Mouse (Mus musculus) forebrain, embryonic 13.5 days (tissue): ENCODE results near the gene Il4i1. TPM values are rescaled to one million over a fixed set of nuclear protein-coding genes. Genes with fewer than 3 reads are reported as not detected.

ENCODE experiments used
- ATAC-seq: fragments of 200-750 bp; cut with Nextera tagmentation; 2 replicates; pipeline ENCODE4 v1.8.0; 2017
- H3K27ac ChIP-seq: fragments of 300-500 bp; sonication (generic); 2 replicates; pipeline ENCODE4 v1.5.1; 2015; ENCODE audit warnings: inconsistent platforms, mild to moderate bottlenecking, moderate library complexity
- H3K27me3 ChIP-seq: fragments of 300-500 bp; sonication (generic); 2 replicates; pipeline ENCODE4 v1.6.1; 2015; ENCODE audit warnings: mild to moderate bottlenecking, inconsistent platforms
- H3K36me3 ChIP-seq: fragments of 300-500 bp; sonication (generic); 2 replicates; pipeline ENCODE4 v1.6.1; 2015; ENCODE audit warnings: mild to moderate bottlenecking, inconsistent platforms; ENCODE audit not compliant: poor library complexity, severe bottlenecking
- H3K4me1 ChIP-seq: fragments of 300-500 bp; sonication (generic); 2 replicates; pipeline ENCODE4 v1.6.1; 2015; ENCODE audit warnings: inconsistent platforms
- H3K4me2 ChIP-seq: fragments of 300-500 bp; sonication (generic); 2 replicates; pipeline ENCODE4 v1.6.1; 2015; ENCODE audit warnings: inconsistent platforms, mild to moderate bottlenecking, moderate library complexity
- H3K4me3 ChIP-seq: fragments of 300-500 bp; sonication (generic); 2 replicates; pipeline ENCODE4 v1.5.1; 2015; ENCODE audit warnings: mild to moderate bottlenecking, inconsistent platforms
- H3K9ac ChIP-seq: fragments of 300-500 bp; sonication (generic); 2 replicates; pipeline ENCODE4 v1.6.1; 2015; ENCODE audit warnings: mild to moderate bottlenecking, inconsistent platforms
- H3K9me3 ChIP-seq: fragments of 300-500 bp; sonication (generic); replicated peaks from 2 replicates; pipeline ENCODE4 v1.6.1; 2016; ENCODE audit warnings: inconsistent platforms
- WGBS: fragments of 180-500 bp; shearing (Covaris S2); methylation state at CpG from one replicate; pipeline ENCODE4 v1.1.7; 2015; 5-methylcytosine and 5-hydroxymethylcytosine counted together
- polyA plus RNA-seq: library from polyadenylated mRNA; unstranded; fragments of >200 nt; fragmentation: Nextera tagmentation; extraction: Ambion mirVana; gene quantifications from 2 replicates; pipeline ENCODE4 v1.2.1, GENCODE M21; 2015

The Il4i1 gene
- polyA plus RNA-seq, 1 experiment from 2014 or later: 1.2 TPM

- H3K9ac ChIP-seq: 0 out of 2 replicates have a peak overlapping the region, but pooled peaks have one; percentile 34
- ATAC-seq: peak; percentile 37
- peak overlapping the region; percentile 22; the same call in 1 of the 2 replicates for H3K4me2 ChIP-seq
Measured at GRCm38 (mm10) chr7:44860576-44861428, 44.6 kb downstream of the Il4i1 start.

GRCm38 (mm10) chr7:44861429-44861816, 45.2 kb downstream of the Il4i1 start:
- H3K9me3 ChIP-seq: no peaks in the 10 kb centered on the region
- H3K27ac ChIP-seq: no peak overlapping the region; the same call in 1 of the 2 replicates
- ATAC-seq: no peak
- no peak overlapping the region for H3K9ac ChIP-seq
- H3K4me1 ChIP-seq: peaks cover 52% of the 10 kb centered on the region
- no peak overlapping the region for H3K4me2 ChIP-seq
- WGBS: 80% methylated on average over 14 of the region's 14 CpGs
- H3K36me3 ChIP-seq: peaks cover 63% of the 10 kb centered on the region
- no peak overlapping the region for H3K4me3 ChIP-seq
- no peaks in the 10 kb centered on the region for H3K27me3 ChIP-seq

More at GRCm38 (mm10) chr7:44860576-44861428, 44.6 kb downstream of the Il4i1 start:
- H3K9me3 ChIP-seq: no peaks in the 10 kb centered on the region
- WGBS: 55% methylated on average over 22 of the region's 22 CpGs
- H3K36me3 ChIP-seq: peaks cover 56% of the 10 kb centered on the region
- H3K4me1 ChIP-seq: peaks cover 49% of the 10 kb centered on the region
- H3K4me3 ChIP-seq: no peak overlapping the region
- H3K27ac ChIP-seq: peak overlapping the region; percentile 72
- no peaks in the 10 kb centered on the region for H3K27me3 ChIP-seq

GRCm38 (mm10) chr7:44862434-44862833, 46.2 kb downstream of the Il4i1 start:
- peaks cover 58% of the 10 kb centered on the region for H3K4me1 ChIP-seq
- H3K4me2 ChIP-seq: no peak overlapping the region
- WGBS: 86% methylated on average over 8 of the region's 8 CpGs
- no peak for ATAC-seq
- no peak overlapping the region for H3K27ac ChIP-seq
- H3K4me3 ChIP-seq: no peak overlapping the region
- no peaks in the 10 kb centered on the region for H3K9me3 ChIP-seq
- no peaks in the 10 kb centered on the region for H3K27me3 ChIP-seq
- H3K36me3 ChIP-seq: peaks cover 69% of the 10 kb centered on the region
- no peak overlapping the region for H3K9ac ChIP-seq

DNA sequence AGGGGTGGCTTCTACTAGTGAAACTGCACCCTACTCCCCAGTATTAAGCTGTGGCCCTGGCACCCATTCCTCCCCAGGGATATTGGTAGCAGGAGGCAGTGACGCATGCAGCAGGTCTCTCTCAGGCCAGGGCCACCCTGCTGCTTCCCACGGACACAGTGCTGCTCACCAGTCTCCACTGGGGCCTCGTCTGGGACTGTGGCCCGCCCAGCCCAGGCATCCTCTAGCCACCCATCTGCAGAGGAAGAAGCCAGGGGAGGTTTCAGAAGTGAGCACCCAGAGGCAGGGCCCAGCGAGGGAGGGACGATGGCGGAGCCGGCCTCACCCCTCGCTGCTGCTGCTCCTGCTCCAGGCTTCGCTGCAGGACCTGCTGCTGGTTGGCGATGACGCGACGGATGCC, 47.0 kb downstream of the Il4i1 start:
- H3K9ac ChIP-seq: no peak overlapping the region
- WGBS: 91% methylated on average over 14 of the region's 14 CpGs
- no peak for ATAC-seq
- H3K9me3 ChIP-seq: no peaks in the 10 kb centered on the region
- no peaks in the 10 kb centered on the region for H3K27me3 ChIP-seq
- H3K27ac ChIP-seq: no peak overlapping the region
- peaks cover 58% of the 10 kb centered on the region for H3K4me1 ChIP-seq
- 0 out of 2 replicates have a peak overlapping the region, but pooled peaks have one; percentile 4 for H3K4me3 ChIP-seq
- H3K4me2 ChIP-seq: no peak overlapping the region
- peaks cover 69% of the 10 kb centered on the region for H3K36me3 ChIP-seq

DNA sequence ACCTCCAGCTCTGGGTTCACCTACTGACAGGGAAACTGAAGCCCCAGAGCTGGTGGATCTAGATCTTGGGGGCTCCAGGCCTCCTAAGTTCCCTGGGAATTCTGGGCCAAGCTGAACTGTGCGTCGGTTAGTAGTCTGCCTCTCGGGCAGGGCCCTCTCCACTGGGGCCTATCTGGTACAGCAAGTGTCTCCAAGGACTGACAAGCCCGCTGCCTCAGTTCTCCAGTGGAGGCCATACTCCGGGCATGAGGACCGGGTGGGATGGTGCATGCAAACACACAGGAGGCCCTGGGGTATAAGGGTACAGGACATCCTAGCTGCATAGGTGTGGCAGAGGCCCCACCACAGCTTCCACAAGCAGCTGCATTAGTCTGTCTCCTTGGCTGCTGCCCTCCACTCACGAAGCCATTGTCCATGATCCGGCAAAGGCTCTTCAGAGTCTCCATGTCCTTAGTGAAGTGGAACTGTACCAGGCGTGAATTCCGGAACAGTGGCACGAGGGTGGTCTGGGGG, 47.9 kb downstream of the Il4i1 start:
- Histone ChIP-seq H3K36me3 (peaks cover 69% of the 10 kb centered on the region), H3K27ac (no peak overlapping the region), H3K4me3 (no peak overlapping the region), H3K9ac (no peak overlapping the region), H3K27me3 (no peaks in the 10 kb centered on the region), H3K9me3 (no peaks in the 10 kb centered on the region), H3K4me1 (peaks cover 55% of the 10 kb centered on the region), H3K4me2 (no peak overlapping the region; the same call in 1 of the 2 replicates)
- 84% methylated on average over 11 of the region's 11 CpGs for WGBS
- no peak for ATAC-seq

- H3K27me3 ChIP-seq: no peaks in the 10 kb centered on the region
Measured at GRCm38 (mm10) chr7:44864595-44865542, 48.7 kb downstream of the Il4i1 start.

DNA sequence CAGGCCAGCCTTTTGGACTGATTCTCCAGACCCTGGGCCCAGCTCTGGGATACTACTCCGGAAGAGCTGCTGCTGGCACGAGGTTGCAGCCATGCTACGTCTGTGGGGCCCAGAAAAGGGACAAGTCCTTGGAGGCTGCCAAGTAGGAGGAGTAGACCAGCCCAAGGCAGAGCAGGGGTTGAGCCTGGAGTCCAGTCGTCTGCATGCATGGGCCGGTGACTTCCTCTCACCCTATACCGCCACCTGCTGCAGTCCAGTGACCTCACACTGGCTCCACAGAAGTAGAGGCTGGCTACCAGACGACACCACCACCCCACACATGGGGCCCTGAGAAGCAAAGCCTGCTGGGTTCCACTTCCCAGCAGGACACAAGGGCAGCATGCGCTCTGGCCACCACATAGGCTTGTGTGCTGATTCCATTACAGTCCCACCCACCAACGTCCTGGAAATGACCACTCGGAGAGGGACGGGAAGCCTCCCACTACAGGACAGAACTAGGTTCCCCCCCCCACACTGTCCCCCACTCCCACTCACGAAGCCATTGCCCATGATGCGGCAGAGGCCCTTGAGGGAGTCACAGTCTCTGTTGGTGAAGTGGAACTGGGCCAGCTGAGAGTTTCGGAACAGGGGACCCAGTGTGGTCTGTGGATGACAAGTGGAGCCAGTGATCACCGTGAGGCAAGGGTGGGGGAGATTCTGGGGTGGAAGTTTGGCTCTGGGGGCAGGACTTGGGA, 50.3 kb downstream of the Il4i1 start:
- H3K36me3 ChIP-seq: peaks cover 56% of the 10 kb centered on the region
- H3K4me3 ChIP-seq: peak overlapping the region; percentile 95
- no peaks in the 10 kb centered on the region for H3K9me3 ChIP-seq
- peaks cover 59% of the 10 kb centered on the region for H3K4me1 ChIP-seq
- H3K27me3 ChIP-seq: no peaks in the 10 kb centered on the region
- peak overlapping the region; percentile 51 for H3K9ac ChIP-seq
- peak overlapping the region; percentile 94 for H3K4me2 ChIP-seq
- H3K27ac ChIP-seq: peak overlapping the region; percentile 31
- 59% methylated on average over 15 of the region's 15 CpGs for WGBS
- no peak for ATAC-seq

More at GRCm38 (mm10) chr7:44864595-44865542, 48.7 kb downstream of the Il4i1 start:
- WGBS: 87% methylated on average over 24 of the region's 24 CpGs
- Histone ChIP-seq H3K4me1 (peaks cover 55% of the 10 kb centered on the region), H3K36me3 (peaks cover 63% of the 10 kb centered on the region), H3K9me3 (no peaks in the 10 kb centered on the region), H3K27ac (peak overlapping the region; percentile 32; the same call in 1 of the 2 replicates), H3K4me3 (0 out of 2 replicates have a peak overlapping the region, but pooled peaks have one; percentile 0), H3K9ac (peak overlapping the region; percentile 51; the same call in 1 of the 2 replicates), H3K4me2 (0 out of 2 replicates have a peak overlapping the region, but pooled peaks have one; percentile 94)
- ATAC-seq: no peak

DNA sequence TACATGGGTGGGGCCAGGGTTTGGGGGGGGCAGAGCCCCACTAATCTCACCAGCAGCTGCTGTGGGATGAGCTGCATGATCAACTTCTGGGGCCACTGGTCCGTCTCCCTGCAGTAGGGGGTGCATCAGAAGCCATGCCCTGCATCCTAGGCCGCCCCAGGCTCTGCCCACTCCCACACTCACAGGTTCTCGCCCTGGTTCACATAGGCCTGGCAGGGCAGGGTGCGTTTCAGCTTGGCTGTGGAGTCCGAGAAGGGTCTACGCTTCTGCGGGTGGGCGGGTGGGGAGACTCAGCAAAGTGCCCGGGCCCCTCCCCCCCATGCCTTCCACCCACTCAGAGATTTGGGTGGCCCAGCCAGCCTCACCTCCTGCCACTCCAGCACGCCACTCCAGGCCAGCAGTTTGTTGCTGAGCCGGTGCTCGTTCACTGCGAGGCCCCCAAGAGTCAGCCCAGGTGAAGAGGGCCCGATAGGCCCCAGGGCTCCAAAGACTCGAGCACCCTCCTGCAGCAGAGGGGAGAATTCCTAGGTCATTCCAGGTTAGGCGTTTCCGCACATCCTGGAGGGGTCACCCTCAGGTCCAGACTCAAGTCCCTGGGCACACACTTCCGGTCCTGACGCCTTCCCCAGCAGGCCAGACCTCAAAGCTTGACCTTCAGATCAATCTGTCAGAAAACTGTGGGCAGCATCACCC, 51.0 kb downstream of the Il4i1 start:
- WGBS: 82% methylated on average over 18 of the region's 19 CpGs
- H3K4me1 ChIP-seq: peaks cover 59% of the 10 kb centered on the region
- H3K27ac ChIP-seq: peak overlapping the region; percentile 31; the same call in 1 of the 2 replicates
- H3K9ac ChIP-seq: peak overlapping the region; percentile 100
- H3K4me3 ChIP-seq: peak overlapping the region; percentile 95
- no peaks in the 10 kb centered on the region for H3K27me3 ChIP-seq
- peaks cover 49% of the 10 kb centered on the region for H3K36me3 ChIP-seq
- no peaks in the 10 kb centered on the region for H3K9me3 ChIP-seq
- H3K4me2 ChIP-seq: peak overlapping the region; percentile 94
- ATAC-seq: no peak

DNA sequence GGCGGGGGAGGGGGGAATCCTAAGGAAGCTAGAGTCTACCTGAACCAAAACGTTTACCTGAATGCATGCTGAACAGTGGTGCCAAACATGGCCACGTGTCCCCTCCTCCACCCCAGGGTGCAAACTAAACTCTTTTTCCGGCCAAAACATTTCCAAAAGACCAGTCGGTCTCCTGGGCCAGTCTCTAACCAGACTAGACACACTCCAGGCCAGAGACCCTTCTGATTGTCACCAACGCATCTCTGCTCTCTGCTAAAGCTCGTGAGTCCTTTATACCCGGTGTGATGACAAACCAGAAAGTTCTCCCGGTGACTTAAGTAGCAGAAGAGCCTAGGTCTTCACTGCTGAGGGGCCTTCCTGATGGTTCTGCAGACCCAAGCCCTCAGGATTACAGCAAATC, 51.6 kb downstream of the Il4i1 start:
- H3K27ac ChIP-seq: peak overlapping the region; percentile 10; the same call in 1 of the 2 replicates
- H3K4me1 ChIP-seq: peaks cover 59% of the 10 kb centered on the region
- ATAC-seq: no peak
- peaks cover 42% of the 10 kb centered on the region for H3K36me3 ChIP-seq
- no peaks in the 10 kb centered on the region for H3K9me3 ChIP-seq
- H3K27me3 ChIP-seq: no peaks in the 10 kb centered on the region
- WGBS: 44% methylated on average over 9 of the region's 9 CpGs
- H3K9ac ChIP-seq: peak overlapping the region; percentile 100
- peak overlapping the region; percentile 95 for H3K4me3 ChIP-seq
- peak overlapping the region; percentile 94 for H3K4me2 ChIP-seq

- H3K27ac ChIP-seq: peak overlapping the region; percentile 100
- peak overlapping the region; percentile 100 for H3K9ac ChIP-seq
- peak overlapping the region; percentile 94 for H3K4me2 ChIP-seq
- H3K4me1 ChIP-seq: peaks cover 59% of the 10 kb centered on the region
- H3K36me3 ChIP-seq: peaks cover 36% of the 10 kb centered on the region
- no peak for ATAC-seq
- no peaks in the 10 kb centered on the region for H3K9me3 ChIP-seq
- no peaks in the 10 kb centered on the region for H3K27me3 ChIP-seq
- WGBS: 4% methylated on average over 16 of the region's 16 CpGs
- H3K4me3 ChIP-seq: peak overlapping the region; percentile 95
Measured at GRCm38 (mm10) chr7:44868465-44868864, 52.3 kb downstream of the Il4i1 start.
